Mouse (Mus musculus) hindbrain, embryonic 11.5 days (tissue): ENCODE measurements around the gene Ddx19a. TPM values are rescaled to one million over a fixed set of nuclear protein-coding genes. Genes with fewer than 3 reads are reported as not detected.
"Not testable (repeated sequence)": the region's sequence is repeated elsewhere in the genome, so short reads cannot be mapped to it uniquely, and the experiment has no call there.

Experiments
- ATAC-seq: fragments of 200-750 bp; cut with Nextera tagmentation; 2 replicates; pipeline ENCODE4 v1.8.0; 2017; ENCODE audit warnings: mild to moderate bottlenecking, moderate TSS enrichment, moderate library complexity; ENCODE audit not compliant: low FRiP score
- DNase-seq: peaks from one replicate; pipeline ENCODE4 v3.0.0-alpha.2; 2015; ENCODE audit warnings: low spot score
- H3K27ac ChIP-seq: fragments of 300-500 bp; sonication (generic); 2 replicates; pipeline ENCODE4 v1.5.1; 2014; ENCODE audit warnings: mild to moderate bottlenecking, low read depth, low read length
- H3K27me3 ChIP-seq: fragments of 300-500 bp; sonication (generic); 2 replicates; pipeline ENCODE4 v1.6.1; 2014; ENCODE audit warnings: mild to moderate bottlenecking, low read length, moderate library complexity, mixed read lengths; ENCODE audit not compliant: control insufficient read depth, insufficient read depth
- H3K36me3 ChIP-seq: fragments of 300-500 bp; sonication (generic); 2 replicates; pipeline ENCODE4 v1.6.1; 2014; ENCODE audit warnings: mild to moderate bottlenecking, low read length, moderate library complexity, mixed read lengths; ENCODE audit not compliant: control insufficient read depth, insufficient read depth
- H3K4me1 ChIP-seq: fragments of 300-500 bp; sonication (generic); replicated peaks from 2 replicates; pipeline ENCODE4 v1.6.1; 2014; ENCODE audit warnings: low read length, mixed read lengths; ENCODE audit not compliant: control insufficient read depth, insufficient read depth
- H3K4me2 ChIP-seq: fragments of 300-500 bp; sonication (generic); replicated peaks from 2 replicates; pipeline ENCODE4 v1.6.1; 2014; ENCODE audit warnings: mild to moderate bottlenecking, low read depth, low read length
- H3K4me3 ChIP-seq: fragments of 300-500 bp; sonication (generic); 2 replicates; pipeline ENCODE4 v1.5.1; 2014; ENCODE audit warnings: low read depth, low read length
- H3K9ac ChIP-seq: fragments of 300-500 bp; sonication (generic); 2 replicates; pipeline ENCODE4 v1.6.1; 2014; ENCODE audit warnings: low read depth, low read length
- H3K9me3 ChIP-seq: fragments of 300-500 bp; sonication (generic); 2 replicates; pipeline ENCODE4 v1.6.1; 2016; ENCODE audit warnings: low read length; ENCODE audit not compliant: control insufficient read depth
- WGBS: fragments of 180-500 bp; shearing (Covaris S2); extraction: QIAGEN DNeasy Blood & Tissue Kit; methylation state at CpG from one replicate; pipeline ENCODE4 v1.1.7; 2014; 5-methylcytosine and 5-hydroxymethylcytosine counted together
- polyA plus RNA-seq: library from polyadenylated mRNA; unstranded; fragments of >200 nt; fragmentation: Nextera tagmentation; extraction: Ambion mirVana; gene quantifications from 2 replicates; pipeline ENCODE4 v1.2.1, GENCODE M21; 2014

Gene Ddx19a
- polyA plus RNA-seq, 1 experiment from 2014 or later: 29.8 TPM

GRCm38 (mm10) chr8:110931176-110931939 is 66.2 kb downstream of the Ddx19a start:
- Histone ChIP-seq H3K4me1 (no peaks in the 10 kb centered on the region), H3K27ac (no peak overlapping the region), H3K36me3 (no peaks in the 10 kb centered on the region), H3K4me2 (no peak overlapping the region), H3K9ac (no peak overlapping the region), H3K4me3 (no peak overlapping the region), H3K9me3 (no peaks in the 10 kb centered on the region), H3K27me3 (no peaks in the 10 kb centered on the region)
- DNase-seq: no peak
- no peak for ATAC-seq
- 70% methylated on average over 12 of the region's 12 CpGs for WGBS

DNA sequence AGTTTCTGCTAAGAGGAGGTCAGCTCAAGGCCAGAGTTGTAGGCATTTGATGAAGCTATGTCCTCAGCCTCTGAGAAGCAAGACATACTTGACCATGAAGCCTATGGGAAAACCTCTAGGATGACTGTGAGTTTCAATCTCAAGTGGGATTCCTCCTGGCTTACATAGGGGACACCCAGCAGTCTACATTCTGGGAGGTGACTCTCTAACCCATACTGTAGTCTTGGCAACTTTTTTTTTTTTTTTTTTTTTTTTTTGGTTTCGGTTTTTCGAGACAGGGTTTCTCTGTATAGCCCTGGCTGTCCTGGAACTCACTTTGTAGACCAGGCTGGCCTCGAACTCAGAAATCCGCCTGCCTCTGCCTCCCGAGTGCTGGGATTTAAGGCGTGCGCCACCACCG is 67.9 kb downstream of the Ddx19a start:
- H3K27me3 ChIP-seq, ATAC-seq, H3K4me3 ChIP-seq, DNase-seq, H3K36me3 ChIP-seq, H3K9ac ChIP-seq, H3K27ac ChIP-seq, H3K4me1 ChIP-seq, H3K9me3 ChIP-seq, H3K4me2 ChIP-seq: not testable (repeated sequence)
- 92% methylated on average over 6 of the region's 8 CpGs for WGBS

- Histone ChIP-seq H3K27ac (no peak overlapping the region), H3K4me1 (no peaks in the 10 kb centered on the region), H3K4me2 (no peak overlapping the region), H3K9ac (no peak overlapping the region), H3K4me3 (no peak overlapping the region), H3K27me3 (no peaks in the 10 kb centered on the region), H3K36me3 (no peaks in the 10 kb centered on the region), H3K9me3 (no peaks in the 10 kb centered on the region)
- ATAC-seq (no peak), DNase-seq (no peak)
- 73% methylated on average over 5 of the region's 5 CpGs for WGBS
Measured at GRCm38 (mm10) chr8:110929066-110929465, 68.5 kb downstream of the Ddx19a start.

DNA sequence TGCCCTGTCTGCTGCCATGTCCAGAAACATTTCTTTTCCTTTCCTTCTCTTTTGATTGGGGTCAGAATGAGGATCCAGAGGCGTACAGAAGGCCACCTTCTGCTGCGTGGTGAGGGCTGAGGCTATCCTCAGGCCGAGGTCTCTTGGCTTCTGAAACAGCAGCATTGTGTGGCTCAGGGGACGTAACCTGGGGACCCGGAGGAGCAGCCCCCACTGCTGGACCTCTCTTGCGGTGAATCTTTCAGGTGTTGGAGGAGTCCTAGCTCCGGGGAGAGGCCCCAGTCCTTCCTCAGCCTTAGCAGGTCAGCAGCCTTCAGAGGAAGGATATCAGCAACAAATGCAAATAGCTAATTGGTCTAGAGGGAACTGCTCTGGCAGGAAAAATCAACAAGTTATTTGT is 69.2 kb downstream of the Ddx19a start:
- no peak for ATAC-seq
- WGBS: 79% methylated on average over 7 of the region's 7 CpGs

DNA sequence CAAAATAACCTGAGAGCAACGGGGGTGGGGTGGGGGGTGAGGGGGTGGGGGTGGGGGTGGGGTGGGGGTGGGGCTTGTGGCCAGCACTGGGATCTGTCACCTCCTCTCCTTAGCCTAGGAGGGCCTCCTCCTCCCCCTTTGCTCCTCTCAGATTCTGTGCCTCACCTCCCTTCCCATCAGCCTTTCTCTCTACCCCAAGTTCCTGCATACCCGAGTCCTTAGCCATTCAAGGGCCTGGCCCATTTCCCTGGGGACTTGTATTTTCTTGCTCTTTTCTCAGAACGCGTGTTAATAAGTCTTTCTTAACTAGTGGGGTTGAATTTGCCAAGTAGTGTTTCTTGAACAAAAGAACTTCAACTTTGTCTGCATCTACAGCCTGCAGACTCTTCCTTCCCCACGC is 70.9 kb downstream of the Ddx19a start:
- no peak overlapping the region for H3K4me3 ChIP-seq
- H3K27me3 ChIP-seq: no peaks in the 10 kb centered on the region
- no peak overlapping the region for H3K9ac ChIP-seq
- 60% methylated on average over 5 of the region's 5 CpGs for WGBS
- no peaks in the 10 kb centered on the region for H3K4me1 ChIP-seq
- no peaks in the 10 kb centered on the region for H3K36me3 ChIP-seq
- no peak overlapping the region for H3K4me2 ChIP-seq
- no peaks in the 10 kb centered on the region for H3K9me3 ChIP-seq
- DNase-seq: no peak
- H3K27ac ChIP-seq: no peak overlapping the region
- ATAC-seq: no peak

More for the DNA sequence above, 69.2 kb downstream of the Ddx19a start:
- H3K9ac ChIP-seq: no peak overlapping the region
- no peak overlapping the region for H3K4me3 ChIP-seq
- no peaks in the 10 kb centered on the region for H3K36me3 ChIP-seq
- H3K27me3 ChIP-seq: no peaks in the 10 kb centered on the region
- no peak overlapping the region for H3K4me2 ChIP-seq
- no peaks in the 10 kb centered on the region for H3K9me3 ChIP-seq
- H3K4me1 ChIP-seq: no peaks in the 10 kb centered on the region
- DNase-seq: no peak
- H3K27ac ChIP-seq: no peak overlapping the region

GRCm38 (mm10) chr8:110925691-110926140 is 71.9 kb downstream of the Ddx19a start:
- Histone ChIP-seq H3K9me3 (no peaks in the 10 kb centered on the region), H3K27me3 (no peaks in the 10 kb centered on the region), H3K36me3 (no peaks in the 10 kb centered on the region), H3K4me3 (no peak overlapping the region), H3K9ac (no peak overlapping the region), H3K4me2 (no peak overlapping the region), H3K27ac (no peak overlapping the region), H3K4me1 (no peaks in the 10 kb centered on the region)
- DNase-seq: no peak
- ATAC-seq: no peak
- 90% methylated on average over 8 of the region's 8 CpGs for WGBS

Other genes with a start within 250 kb of the Ddx19a start
- gene Il34, start 191.9 kb downstream of the Ddx19a start, polyA plus RNA-seq: 0.19 and 1.4 TPM in 2 replicates
- 66.9 and 67.6 TPM in 2 replicates for gene Cog4, start 151.2 kb downstream of the Ddx19a start, polyA plus RNA-seq
- gene Sf3b3, start 151.0 kb downstream of the Ddx19a start, polyA plus RNA-seq: 161 and 190 TPM in 2 replicates
- gene Fuk, start 95.3 kb downstream of the Ddx19a start, polyA plus RNA-seq: 4.5 and 5.0 TPM in 2 replicates
- gene St3gal2, start 77.9 kb downstream of the Ddx19a start, polyA plus RNA-seq: 10.6 and 11.8 TPM in 2 replicates
- 6.0 and 7.2 TPM in 2 replicates for gene Ddx19b, start 34.0 kb upstream of the Ddx19a start, polyA plus RNA-seq
- 64.5 and 74.6 TPM in 2 replicates for gene Aars, start 35.3 kb upstream of the Ddx19a start, polyA plus RNA-seq
- 15.0 and 21.6 TPM in 2 replicates for gene Exosc6, start 58.5 kb upstream of the Ddx19a start, polyA plus RNA-seq
- gene Clec18a, start 94.6 kb upstream of the Ddx19a start, polyA plus RNA-seq: 0.52 and 0.88 TPM in 2 replicates
- 5.2 and 6.4 TPM in 2 replicates for gene Pdpr, start 96.8 kb upstream of the Ddx19a start, polyA plus RNA-seq